Mouse (Mus musculus): Measurements from ENCODE around the gene Pla2g4a.

DNA sequence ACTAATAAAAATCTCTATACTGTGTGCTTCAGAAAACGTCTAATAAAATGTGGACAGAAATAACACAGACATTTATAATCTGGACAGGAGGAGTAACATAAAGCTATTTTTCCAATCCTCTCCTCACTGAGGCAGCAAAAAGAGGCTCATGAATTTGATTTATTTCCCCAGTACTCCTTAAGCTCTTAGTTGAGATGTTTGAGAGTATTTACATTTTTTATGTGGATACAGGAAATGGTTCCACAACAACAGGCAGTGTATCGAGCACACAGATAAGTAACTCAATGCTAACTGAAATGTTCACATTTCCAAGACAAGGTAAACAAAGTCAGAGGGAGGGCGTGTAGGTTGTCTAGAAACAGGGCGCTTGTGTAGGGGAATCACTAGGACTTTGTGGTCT, 48.1 kb downstream of the Pla2g4a start:
- no peak for TF ChIP-seq CTCF (IDR thresholded peaks at IDR 0.05; ENCODE audit: extremely low read depth, insufficient read length, insufficient replicate concordance, low read depth, low read length)
- TF ChIP-seq POLR2A (IDR thresholded peaks at IDR 0.05; ENCODE audit: low read depth, low read length) = no peak
